Mouse (Mus musculus) c-Kit-positive CD71-positive TER-119-negative erythroid progenitor cells, embryonic 14.5 days (primary cell): ENCODE results near the gene Spem1.
A peak's percentile ranks its signal among the peaks of the same experiment; 100 is the strongest.

Source experiments
- DNase-seq: peaks from one replicate; pipeline ENCODE4 v3.0.0-alpha.2; 2013; ENCODE audit warnings: low read depth

Gene Spem1

DNA sequence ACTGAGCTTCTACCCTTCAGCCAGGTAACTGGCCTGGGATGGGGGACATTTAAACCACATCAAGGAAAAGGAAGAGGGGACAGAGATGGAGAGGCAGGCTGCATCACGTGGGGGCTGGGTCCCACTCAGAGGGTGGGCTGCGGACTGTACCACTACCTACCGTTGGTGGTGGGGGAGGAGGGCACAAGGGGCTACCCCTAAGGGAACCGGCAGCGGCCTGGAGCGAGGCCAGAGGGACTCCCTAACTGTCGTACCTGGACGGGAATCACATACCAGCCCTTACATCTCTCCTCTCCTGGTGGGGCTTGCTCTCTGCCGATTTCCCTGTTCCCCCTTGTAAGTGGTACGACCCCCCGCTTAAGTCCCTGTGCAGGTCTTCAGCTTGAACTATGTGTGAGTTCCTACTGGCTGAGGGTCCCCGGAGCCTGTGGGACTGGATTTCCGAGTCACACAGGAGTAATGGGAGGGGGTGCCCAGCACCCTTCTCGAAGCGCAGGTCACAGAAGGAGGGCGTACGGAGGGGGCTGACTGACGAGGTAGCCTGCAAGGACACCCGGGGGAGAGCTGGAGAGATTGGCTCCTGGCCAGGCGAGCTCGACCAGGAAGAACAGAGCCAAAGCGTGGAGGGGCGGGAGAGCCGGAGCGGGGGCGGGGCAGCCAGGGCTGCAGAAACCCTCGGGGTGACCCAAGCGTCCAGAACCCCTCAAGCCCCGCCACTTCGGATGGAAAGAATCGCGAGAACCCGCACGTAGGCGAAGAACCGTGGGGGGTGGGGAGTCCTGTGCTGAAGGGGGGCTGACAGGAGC, 21.4 kb downstream of the Spem1 start:
- no peak for DNase-seq

DNA sequence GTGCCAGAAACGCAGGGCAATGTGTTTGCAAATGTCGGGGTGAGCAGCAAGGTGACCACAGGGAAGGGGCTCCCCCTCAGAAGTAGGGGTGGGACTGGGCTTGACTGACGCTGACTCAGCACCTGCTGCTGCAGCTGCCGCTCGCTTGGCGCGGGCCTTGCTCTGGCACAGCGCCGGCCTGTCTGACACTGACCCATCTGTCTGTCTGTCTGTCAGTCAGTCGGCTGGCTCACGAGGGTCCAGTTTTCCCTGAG, 21.9 kb downstream of the Spem1 start:
- DNase-seq = no peak

GRCm38 (mm10) chr11:69799394-69800137, 22.4 kb downstream of the Spem1 start:
- DNase-seq = no peak

DNA sequence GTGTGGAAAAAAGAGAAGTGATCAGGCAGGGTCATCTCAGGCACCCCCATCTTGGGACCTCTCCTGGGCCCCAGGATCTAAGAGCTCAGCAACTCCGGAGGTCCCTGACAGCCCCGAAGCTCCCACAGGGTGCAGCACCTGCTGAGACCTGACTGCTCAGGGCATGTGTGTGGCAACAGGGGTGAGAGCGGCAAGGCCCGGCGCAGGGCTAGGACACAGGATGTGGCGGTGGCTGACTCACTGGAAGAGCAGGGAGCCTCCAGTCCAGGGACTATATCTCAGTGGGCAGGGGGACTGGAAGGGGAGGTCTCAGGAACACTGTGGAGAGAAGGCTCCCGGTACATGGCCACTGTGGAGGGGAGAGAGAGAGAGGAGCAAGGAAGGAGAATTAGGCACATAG, 24.1 kb downstream of the Spem1 start:
- DNase-seq = no peak

GRCm38 (mm10) chr11:69795983-69796435, 26.0 kb downstream of the Spem1 start:
- DNase-seq = no peak

DNA sequence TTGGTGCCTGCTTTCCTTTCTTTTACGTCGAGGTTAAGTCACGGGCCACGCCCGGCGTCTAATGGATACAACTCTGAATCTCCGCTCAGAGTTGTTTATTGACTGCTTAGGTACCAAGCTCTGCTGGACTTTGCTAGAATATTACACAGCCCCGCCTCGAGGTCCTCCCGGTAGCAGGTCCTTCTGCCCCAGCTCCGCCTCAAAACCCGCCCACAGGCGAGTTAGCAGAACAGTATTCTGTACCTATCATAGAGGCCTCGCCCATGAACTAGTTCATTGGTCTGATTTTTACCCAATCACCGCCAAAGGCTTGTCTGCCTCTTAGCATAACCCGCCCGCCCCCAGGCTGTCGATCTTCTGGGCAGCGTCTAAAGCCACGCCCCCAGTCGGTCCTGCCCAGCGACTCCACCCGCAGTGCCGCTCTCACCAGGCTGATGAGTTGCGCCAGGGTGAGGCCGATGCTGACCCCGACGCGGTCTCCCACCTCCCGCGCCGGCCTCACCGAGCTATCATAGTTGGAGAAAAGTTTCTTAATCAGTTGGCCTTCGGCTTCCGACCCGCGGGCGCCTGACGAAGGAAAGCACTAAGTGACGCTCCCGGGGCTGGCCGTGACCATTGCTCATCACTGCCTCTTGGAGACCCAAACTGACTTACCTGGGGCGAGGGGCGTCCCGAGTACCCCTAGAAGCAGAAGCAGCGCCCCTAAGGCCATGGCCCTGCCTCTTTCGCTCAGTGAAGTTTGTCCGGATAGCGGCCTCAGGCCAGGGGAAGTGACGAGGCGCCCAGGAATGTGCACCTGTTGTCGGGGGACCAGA, 26.6 kb downstream of the Spem1 start, which contains the start of gene Chrnb1:
Chrnb1 (minus strand) TSS at position 776 of the 815 bp plus-strand sequence.
- peak; percentile 96 for DNase-seq

- DNase-seq = no peak
Observed at GRCm38 (mm10) chr11:69793429-69793828, 28.6 kb downstream of the Spem1 start.

GRCm38 (mm10) chr11:69791420-69791819, 30.6 kb downstream of the Spem1 start:
- DNase-seq = no peak

DNA sequence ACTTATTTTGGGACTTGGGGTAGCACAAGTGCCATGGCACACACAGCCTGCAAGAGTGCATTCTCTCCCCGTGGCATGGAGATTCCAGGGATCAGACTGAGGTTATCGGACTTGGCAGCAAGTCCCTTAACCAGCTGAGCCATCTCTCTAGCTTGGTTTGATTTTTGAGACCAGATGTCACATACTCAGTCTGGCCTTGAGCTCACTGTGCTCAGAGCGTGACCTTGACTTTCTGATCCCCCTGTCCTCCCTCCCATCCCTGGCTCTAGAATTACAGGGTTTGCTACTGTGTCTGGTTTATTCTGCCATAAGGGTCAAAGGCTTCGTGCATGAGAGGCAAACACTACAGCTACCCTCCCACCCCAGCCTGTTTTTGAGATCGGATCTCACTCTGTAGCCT, 32.5 kb downstream of the Spem1 start:
- DNase-seq = no peak

GRCm38 (mm10) chr11:69787306-69787705, 34.7 kb downstream of the Spem1 start:
- no peak for DNase-seq

DNA sequence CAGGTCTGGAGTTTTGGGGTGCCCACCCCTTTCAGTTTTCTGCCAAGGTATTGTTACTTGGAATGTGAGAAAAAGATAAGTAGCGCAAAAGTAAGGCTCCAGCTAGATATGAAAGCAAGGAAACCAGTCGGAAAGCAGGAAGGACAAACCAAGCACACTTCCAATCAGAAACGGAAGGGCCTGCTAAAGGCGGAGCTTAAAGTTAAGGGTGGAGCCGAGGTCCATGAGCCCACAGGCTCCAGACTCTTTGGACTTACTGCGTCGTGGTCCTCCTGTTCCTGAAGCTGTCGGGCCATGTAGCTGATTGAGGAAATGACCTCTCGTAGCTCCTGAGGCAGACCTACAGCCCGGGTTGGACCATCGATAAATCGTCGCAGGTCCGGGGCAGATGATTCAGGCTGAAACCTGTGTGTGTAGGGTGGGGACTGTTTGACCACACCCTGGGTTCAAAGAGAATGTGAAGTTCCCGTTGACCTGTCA, 37.1 kb downstream of the Spem1 start:
- DNase-seq = peak; percentile 72

GRCm38 (mm10) chr11:69781828-69782227, 40.2 kb downstream of the Spem1 start:
- DNase-seq = no peak

DNA sequence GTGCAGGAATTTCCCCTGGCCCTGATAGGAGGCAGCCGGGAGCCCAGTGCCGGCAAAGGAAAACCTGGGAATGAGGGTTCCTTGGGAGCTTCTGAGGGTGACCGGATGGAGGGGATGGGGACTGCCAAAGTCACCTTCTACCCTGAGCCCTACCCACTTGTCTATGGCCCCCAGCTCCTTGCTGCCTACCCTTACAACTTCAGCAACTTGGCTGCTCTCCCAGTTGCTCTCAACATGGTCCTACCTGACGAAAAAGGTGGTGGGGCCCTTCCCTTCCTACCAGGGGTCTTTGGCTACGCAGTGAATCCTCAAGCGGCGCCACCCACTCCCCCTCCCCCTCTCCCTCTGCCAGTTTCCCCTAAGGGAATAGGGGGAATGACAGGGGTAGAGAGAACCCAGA, 43.0 kb downstream of the Spem1 start:
- no peak for DNase-seq

DNA sequence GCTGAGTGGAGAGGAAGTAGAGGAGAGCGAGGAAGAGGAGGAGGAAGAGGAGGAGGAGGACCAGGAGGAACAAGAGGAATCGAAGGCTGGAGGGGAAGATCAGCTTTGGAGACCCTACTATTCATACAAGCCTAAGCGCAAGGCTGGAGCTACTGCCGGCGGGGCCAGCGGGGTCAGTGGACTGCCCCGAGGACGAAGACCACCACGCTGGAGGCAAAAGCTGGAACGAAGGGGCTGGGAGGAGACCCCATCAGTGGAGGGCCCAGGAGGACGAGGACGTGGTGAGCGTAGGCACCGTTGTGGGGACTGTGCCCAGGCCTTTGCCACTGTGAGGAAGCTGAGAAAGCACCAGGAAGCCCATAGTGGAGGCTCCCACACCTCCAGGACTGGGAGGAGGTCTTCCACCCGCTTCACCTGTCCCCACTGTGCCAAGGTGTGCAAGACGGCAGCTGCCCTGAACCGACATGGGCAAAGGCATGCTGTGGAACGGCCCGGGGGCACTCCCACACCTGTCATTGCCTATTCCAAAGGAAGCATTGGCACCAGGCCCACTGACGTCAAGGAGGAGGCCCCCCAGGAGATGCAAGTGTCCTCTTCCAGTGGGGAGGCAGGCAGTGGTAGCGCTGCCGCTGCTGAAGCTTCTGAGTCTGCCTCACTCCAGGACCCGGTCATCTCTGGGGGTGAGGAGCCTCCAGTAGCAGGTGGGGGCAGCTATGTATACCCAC, 43.6 kb downstream of the Spem1 start:
- DNase-seq = no peak

DNA sequence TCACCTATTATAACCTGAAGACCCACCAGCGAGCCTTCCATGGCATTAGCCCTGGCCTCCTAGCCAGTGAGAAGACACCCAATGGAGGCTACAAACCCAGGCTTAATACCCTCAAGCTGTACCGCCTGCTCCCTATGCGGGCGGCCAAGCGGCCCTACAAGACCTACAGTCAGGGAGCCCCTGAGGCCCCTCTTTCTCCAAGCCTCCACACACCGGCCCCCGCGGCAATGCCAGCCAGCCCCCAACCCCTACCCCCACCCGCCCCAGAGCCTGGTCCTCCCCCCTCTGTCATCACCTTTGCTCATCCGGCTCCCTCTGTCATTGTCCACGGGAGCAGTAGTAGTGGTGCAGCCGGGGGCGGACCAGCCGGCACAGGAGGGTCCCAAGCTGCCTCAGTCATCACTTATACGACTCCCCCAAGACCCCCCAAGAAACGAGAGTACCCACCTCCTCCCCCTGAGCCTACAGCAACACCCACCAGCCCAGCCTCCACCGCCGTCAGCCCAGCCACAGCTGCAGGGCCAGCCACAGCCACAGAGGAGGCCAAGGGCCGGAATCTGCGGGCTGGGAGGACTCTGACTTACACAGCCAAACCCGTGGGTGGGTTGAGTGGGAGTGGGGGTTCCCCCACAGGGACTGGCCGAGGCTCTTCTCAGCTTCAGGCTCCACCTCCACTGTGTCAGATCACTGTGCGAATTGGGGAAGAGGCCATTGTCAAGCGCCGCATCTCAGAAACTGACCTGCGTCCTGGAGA, 44.3 kb downstream of the Spem1 start:
- no peak for DNase-seq

DNA sequence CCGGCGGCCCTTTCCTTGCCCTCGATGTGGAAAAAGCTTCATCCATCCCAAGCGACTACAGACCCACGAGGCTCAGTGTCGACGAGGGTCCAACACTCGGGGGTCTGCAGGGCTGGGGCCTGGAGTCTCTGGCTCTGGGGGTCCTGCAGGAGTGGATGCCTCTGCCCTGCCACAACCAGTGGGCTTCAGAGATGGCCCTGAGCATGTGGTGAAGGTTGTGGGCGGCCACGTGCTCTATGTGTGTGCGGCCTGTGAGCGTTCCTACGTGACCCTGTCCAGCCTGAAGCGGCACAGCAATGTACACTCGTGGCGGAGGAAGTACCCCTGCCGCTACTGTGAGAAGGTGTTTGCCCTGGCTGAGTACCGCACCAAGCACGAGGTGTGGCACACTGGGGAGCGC, 45.5 kb downstream of the Spem1 start:
- no peak for DNase-seq

DNA sequence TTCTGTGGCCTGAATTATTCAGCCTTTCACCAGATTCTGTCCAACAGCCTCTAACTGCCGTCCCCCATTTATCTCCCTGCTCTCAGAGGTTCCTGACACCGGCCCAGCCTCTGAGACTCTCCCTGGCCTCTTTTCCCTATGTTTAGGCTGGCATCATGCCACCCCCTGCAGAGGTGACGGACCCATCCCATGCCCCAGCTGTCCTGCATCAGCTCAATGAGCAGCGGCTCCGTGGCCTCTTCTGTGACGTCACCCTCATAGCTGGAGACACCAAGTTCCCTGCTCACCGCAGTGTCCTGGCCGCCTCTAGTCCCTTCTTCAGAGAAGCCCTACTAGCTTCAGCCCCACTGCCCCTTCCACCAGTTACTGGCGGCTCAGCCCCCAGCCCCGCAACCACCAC, 46.3 kb downstream of the Spem1 start:
- DNase-seq = no peak

- no peak for DNase-seq
Observed at GRCm38 (mm10) chr11:69774961-69775360, 47.0 kb downstream of the Spem1 start.
